Mouse (Mus musculus) lung, adult 18-20 months (tissue): ENCODE measurements around the gene Iqcf5.

Experiments used
- DNase-seq, 2 experiments: peaks; one replicate each; pipeline ENCODE4 v3.0.0; 2022; ENCODE audit warnings: mixed read lengths in 2 of 2

The Iqcf5 gene

GRCm38 (mm10) chr9:106514273-106514672 lies at the start of gene Iqcf5:
Gene Iqcf5 (plus strand): TSS chr9:106514573.
- no peak for DNase-seq

GRCm38 (mm10) chr9:106464751-106465541 lies 49.4 kb upstream of the Iqcf5 start:
- no peak for DNase-seq

GRCm38 (mm10) chr9:106465571-106466200 lies 48.7 kb upstream of the Iqcf5 start, which contains the start of gene Gpr62:
Gene Gpr62 (minus strand): TSS chr9:106465938.
- no peak for DNase-seq

GRCm38 (mm10) chr9:106466721-106467120 lies 47.7 kb upstream of the Iqcf5 start:
- DNase-seq = no peak

- no peak for DNase-seq
These were observed 46.6 kb upstream of the Iqcf5 start for GRCm38 (mm10) chr9:106467746-106468145.

- DNase-seq = no peak
These were observed 45.1 kb upstream of the Iqcf5 start for GRCm38 (mm10) chr9:106469317-106469716.

GRCm38 (mm10) chr9:106469776-106470175 lies 44.6 kb upstream of the Iqcf5 start:
- no peak for DNase-seq

GRCm38 (mm10) chr9:106470991-106471750 lies 43.2 kb upstream of the Iqcf5 start:
- no peak for DNase-seq

GRCm38 (mm10) chr9:106471892-106472291 lies 42.5 kb upstream of the Iqcf5 start:
- DNase-seq = peak; percentile 69 to 79

- DNase-seq = no peak
These were observed 42.1 kb upstream of the Iqcf5 start for GRCm38 (mm10) chr9:106472321-106472720.

- DNase-seq = no peak
These were observed 41.2 kb upstream of the Iqcf5 start for GRCm38 (mm10) chr9:106473081-106473752.

- no peak for DNase-seq
These were observed 40.6 kb upstream of the Iqcf5 start for GRCm38 (mm10) chr9:106473753-106474105.

- DNase-seq = peak; percentile 76 to 81
These were observed 39.9 kb upstream of the Iqcf5 start for GRCm38 (mm10) chr9:106474456-106474855.

GRCm38 (mm10) chr9:106475046-106475445 lies 39.3 kb upstream of the Iqcf5 start:
- peak; percentile 44 to 64 for DNase-seq

- DNase-seq = no peak
These were observed 38.7 kb upstream of the Iqcf5 start, which contains the start of gene Rrp9 for GRCm38 (mm10) chr9:106475663-106476001. Gene Rrp9 (plus strand): TSS chr9:106475963.

- DNase-seq = peak; percentile 85 to 88
These were observed 38.1 kb upstream of the Iqcf5 start for GRCm38 (mm10) chr9:106476002-106476923.

GRCm38 (mm10) chr9:106476924-106477484 lies 37.4 kb upstream of the Iqcf5 start, which contains the start of gene Parp3:
Gene Parp3 (minus strand): TSS chr9:106476949.
- DNase-seq = peak; percentile 100

GRCm38 (mm10) chr9:106477649-106478048 lies 36.7 kb upstream of the Iqcf5 start:
- DNase-seq = peak in 1 of 2 experiments; percentile 3

- DNase-seq = peak in 1 of 2 experiments; percentile 2
These were observed 36.3 kb upstream of the Iqcf5 start for GRCm38 (mm10) chr9:106478101-106478500.

GRCm38 (mm10) chr9:106480541-106480940 lies 33.8 kb upstream of the Iqcf5 start:
- DNase-seq = no peak

GRCm38 (mm10) chr9:106481075-106481474 lies 33.3 kb upstream of the Iqcf5 start:
- peak in 1 of 2 experiments; percentile 2 for DNase-seq
